Mouse (Mus musculus): ENCODE data around the gene Exosc2. TPM values are rescaled to one million over a fixed set of nuclear protein-coding genes. Genes with fewer than 3 reads are reported as not detected.

The Exosc2 gene
- polyA plus RNA-seq, 2 experiments: 47.6 to 49.7 TPM

- no peak overlapping the region for H3K9ac ChIP-seq (ENCODE audit: low read depth, low read length, severe bottlenecking)
- H3K4me2 ChIP-seq (replicated peaks; ENCODE audit: low read depth, low read length, severe bottlenecking): no peak overlapping the region
- DNase-seq (ENCODE audit: low spot score) (no peak), ATAC-seq (ENCODE audit: low FRiP score, low read depth) (no peak)
- H3K4me3 ChIP-seq (replicated peaks; ENCODE audit: low read length): no peak overlapping the region
- no peaks in the 10 kb centered on the region for H3K36me3 ChIP-seq (ENCODE audit: control insufficient read depth, insufficient read depth, low read length)
- WGBS: 3% methylated on average over 12 of the region's 12 CpGs
- no peak overlapping the region for H3K27ac ChIP-seq (replicated peaks; ENCODE audit: low read depth, low read length)
- H3K27me3 ChIP-seq (ENCODE audit: control insufficient read depth, insufficient read depth, low read length): peaks cover 96% of the 10 kb centered on the region
- TF ChIP-seq POLR2A (IDR thresholded peaks at IDR 0.05; ENCODE audit: borderline replicate concordance, extremely low read depth, insufficient read depth, insufficient read length): no peak
- no peaks in the 10 kb centered on the region for H3K9me3 ChIP-seq (ENCODE audit: control insufficient read depth, low read length)
- peaks cover 15% of the 10 kb centered on the region for H3K4me1 ChIP-seq (ENCODE audit: control insufficient read depth, insufficient read depth, low read length)
These were observed 33.2 kb upstream of the Exosc2 start for GRCm38 (mm10) chr2:31637311-31637710.

DNA sequence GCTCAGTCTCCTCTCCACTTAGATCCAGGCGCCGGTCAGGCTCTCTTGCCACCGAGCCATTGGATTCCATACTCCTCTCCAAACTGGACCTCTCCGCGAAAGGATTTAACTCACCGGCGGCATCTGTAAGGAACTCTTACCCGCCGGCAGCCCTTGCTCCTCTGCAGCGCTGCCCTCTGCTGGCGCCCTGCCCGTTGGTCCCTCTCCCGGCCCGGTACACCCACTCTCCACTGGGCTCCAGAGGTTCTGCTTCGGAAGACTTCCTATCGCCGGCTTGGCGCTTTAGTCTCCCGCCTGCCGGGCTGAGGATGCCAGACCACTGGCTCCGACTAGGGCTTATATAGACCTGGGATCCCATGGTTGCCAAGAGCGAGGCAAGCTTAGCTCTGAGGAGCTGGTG is 32.7 kb upstream of the Exosc2 start:
- DNase-seq (ENCODE audit: low spot score): no peak
- H3K4me1 ChIP-seq (ENCODE audit: control insufficient read depth, insufficient read depth, low read length): peaks cover 15% of the 10 kb centered on the region

DNA sequence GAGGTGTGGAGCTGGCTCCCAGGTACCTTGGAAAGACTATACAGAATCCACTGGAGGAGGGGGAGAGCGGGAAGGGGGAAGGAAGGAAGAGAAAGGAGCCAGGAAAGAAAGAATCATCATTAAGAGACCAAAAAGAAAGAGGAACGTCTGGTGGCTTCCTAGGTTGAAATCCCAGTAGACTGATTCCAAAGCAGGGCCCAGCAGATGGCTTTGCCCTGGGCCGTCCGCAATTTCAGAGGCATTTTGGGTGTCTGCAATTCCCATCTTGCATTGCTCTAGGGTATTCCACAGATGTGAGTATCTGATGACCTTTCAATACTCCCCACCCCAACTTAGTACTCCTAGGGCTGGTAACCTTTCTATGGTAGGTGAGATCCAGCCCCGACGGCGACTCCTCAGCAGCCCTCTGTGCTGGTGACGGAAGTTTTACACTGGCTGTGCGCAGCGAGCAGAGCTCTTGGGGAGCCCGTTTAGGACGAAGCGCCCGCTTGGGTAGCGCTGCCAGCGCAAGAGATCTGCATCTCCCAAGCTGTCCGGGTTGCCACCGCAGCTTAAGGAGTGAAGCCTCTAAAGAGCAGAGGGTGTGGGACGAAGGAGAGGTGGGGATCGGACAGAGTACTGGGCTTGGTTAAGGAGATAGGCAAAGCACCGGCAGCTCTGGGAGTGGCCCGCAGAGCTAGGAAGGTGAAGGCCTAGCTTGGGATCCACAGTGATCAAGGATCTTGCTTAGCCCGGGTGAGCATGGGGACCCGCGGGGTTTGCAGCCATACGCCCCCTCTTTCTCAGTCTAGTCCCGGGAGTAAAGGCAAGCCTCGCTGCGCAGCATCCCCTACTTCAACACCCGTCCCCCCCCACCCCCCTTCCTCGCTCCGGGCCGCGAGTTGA is 31.7 kb upstream of the Exosc2 start:
- Histone ChIP-seq H3K4me2 (replicated peaks; ENCODE audit: low read depth, low read length, severe bottlenecking) (no peak overlapping the region), H3K4me3 (replicated peaks; ENCODE audit: low read length) (no peak overlapping the region), H3K9ac (ENCODE audit: low read depth, low read length, severe bottlenecking) (no peak overlapping the region), H3K36me3 (ENCODE audit: control insufficient read depth, insufficient read depth, low read length) (no peaks in the 10 kb centered on the region), H3K27ac (replicated peaks; ENCODE audit: low read depth, low read length) (no peak overlapping the region), H3K27me3 (ENCODE audit: control insufficient read depth, insufficient read depth, low read length) (peaks cover 96% of the 10 kb centered on the region), H3K9me3 (ENCODE audit: control insufficient read depth, low read length) (no peaks in the 10 kb centered on the region), H3K4me1 (ENCODE audit: control insufficient read depth, insufficient read depth, low read length) (peaks cover 15% of the 10 kb centered on the region)
- TF ChIP-seq POLR2A (IDR thresholded peaks at IDR 0.05; ENCODE audit: borderline replicate concordance, extremely low read depth, insufficient read depth, insufficient read length): no peak
- DNase-seq (ENCODE audit: low spot score): no peak
- WGBS: 2% methylated on average over 32 of the region's 34 CpGs
- no peak for ATAC-seq (ENCODE audit: low FRiP score, low read depth)

More for the DNA sequence above, 32.7 kb upstream of the Exosc2 start:
- no peak overlapping the region for H3K27ac ChIP-seq (replicated peaks; ENCODE audit: low read depth, low read length)
- ATAC-seq (ENCODE audit: low FRiP score, low read depth): no peak
- peaks cover 96% of the 10 kb centered on the region for H3K27me3 ChIP-seq (ENCODE audit: control insufficient read depth, insufficient read depth, low read length)
- no peak overlapping the region; the same call in 1 of the 2 replicates for H3K4me2 ChIP-seq (replicated peaks; ENCODE audit: low read depth, low read length, severe bottlenecking)
- H3K9me3 ChIP-seq (ENCODE audit: control insufficient read depth, low read length): no peaks in the 10 kb centered on the region
- 2% methylated on average over 22 of the region's 22 CpGs for WGBS
- no peaks in the 10 kb centered on the region for H3K36me3 ChIP-seq (ENCODE audit: control insufficient read depth, insufficient read depth, low read length)
- no peak for TF ChIP-seq POLR2A (IDR thresholded peaks at IDR 0.05; ENCODE audit: borderline replicate concordance, extremely low read depth, insufficient read depth, insufficient read length)
- H3K4me3 ChIP-seq (replicated peaks; ENCODE audit: low read length): peak overlapping the region; percentile 7; the same call in 1 of the 2 replicates
- no peak overlapping the region for H3K9ac ChIP-seq (ENCODE audit: low read depth, low read length, severe bottlenecking)

DNA sequence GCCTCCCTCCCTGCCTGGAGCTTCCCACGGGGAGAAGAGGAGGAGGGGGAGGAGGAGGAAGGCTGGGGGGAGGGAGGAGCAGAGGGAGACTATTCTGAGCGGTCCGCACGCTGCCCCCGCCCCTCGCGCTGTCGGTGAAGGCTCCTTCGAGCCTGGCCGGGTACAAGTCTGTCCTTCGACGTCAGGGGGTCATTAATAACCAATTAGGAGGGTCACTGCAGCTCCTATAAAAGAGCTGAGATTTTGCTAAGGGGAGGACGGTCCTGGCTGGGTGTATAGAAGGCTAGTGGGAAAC is 31.1 kb upstream of the Exosc2 start:
- no peak overlapping the region for H3K27ac ChIP-seq (replicated peaks; ENCODE audit: low read depth, low read length)
- H3K36me3 ChIP-seq (ENCODE audit: control insufficient read depth, insufficient read depth, low read length): no peaks in the 10 kb centered on the region
- no peak for TF ChIP-seq POLR2A (IDR thresholded peaks at IDR 0.05; ENCODE audit: borderline replicate concordance, extremely low read depth, insufficient read depth, insufficient read length)
- no peak overlapping the region for H3K4me3 ChIP-seq (replicated peaks; ENCODE audit: low read length)
- peaks cover 15% of the 10 kb centered on the region for H3K4me1 ChIP-seq (ENCODE audit: control insufficient read depth, insufficient read depth, low read length)
- DNase-seq (ENCODE audit: low spot score) (no peak), ATAC-seq (ENCODE audit: low FRiP score, low read depth) (no peak)
- no peak overlapping the region for H3K9ac ChIP-seq (ENCODE audit: low read depth, low read length, severe bottlenecking)
- H3K4me2 ChIP-seq (replicated peaks; ENCODE audit: low read depth, low read length, severe bottlenecking): no peak overlapping the region
- WGBS: 3% methylated on average over 12 of the region's 13 CpGs
- H3K9me3 ChIP-seq (ENCODE audit: control insufficient read depth, low read length): no peaks in the 10 kb centered on the region
- peaks cover 96% of the 10 kb centered on the region for H3K27me3 ChIP-seq (ENCODE audit: control insufficient read depth, insufficient read depth, low read length)

GRCm38 (mm10) chr2:31639901-31640608 is 30.5 kb upstream of the Exosc2 start, which contains the start of gene Prdm12:
Gene Prdm12 (plus strand): TSS chr2:31640037.
- WGBS: 1% methylated on average over 41 of the region's 41 CpGs
- Histone ChIP-seq H3K9ac (ENCODE audit: low read depth, low read length, severe bottlenecking) (no peak within 1 kb of the TSS), H3K36me3 (ENCODE audit: control insufficient read depth, insufficient read depth, low read length) (no peaks in the 10 kb centered on the region), H3K4me1 (ENCODE audit: control insufficient read depth, insufficient read depth, low read length) (peaks cover 15% of the 10 kb centered on the region), H3K27ac (replicated peaks; ENCODE audit: low read depth, low read length) (no peak within 1 kb of the TSS), H3K4me3 (replicated peaks; ENCODE audit: low read length) (no peak within 1 kb of the TSS), H3K9me3 (ENCODE audit: control insufficient read depth, low read length) (no peaks in the 10 kb centered on the region), H3K4me2 (replicated peaks; ENCODE audit: low read depth, low read length, severe bottlenecking) (no peak within 1 kb of the TSS), H3K27me3 (ENCODE audit: control insufficient read depth, insufficient read depth, low read length) (peaks cover 96% of the 10 kb centered on the region)
- no peak for ATAC-seq (ENCODE audit: low FRiP score, low read depth)
- DNase-seq (ENCODE audit: low spot score): no peak
- TF ChIP-seq POLR2A (IDR thresholded peaks at IDR 0.05; ENCODE audit: borderline replicate concordance, extremely low read depth, insufficient read depth, insufficient read length): no peak

Data from limb, embryonic 14.5 days (tissue).